Mouse (Mus musculus): ENCODE results near the gene Kdr. TPM values are rescaled to one million over a fixed set of nuclear protein-coding genes. Genes with fewer than 3 reads are reported as not detected.

Gene Kdr
- 6.7 and 7.1 TPM in 2 replicates for polyA plus RNA-seq (2012; rRNA removed)

GRCm38 (mm10) chr5:75978374-75979100 is at the start of gene Kdr:
Gene Kdr, minus strand, starts transcription at chr5:75978458.
- no peak for TF ChIP-seq CTCF (IDR thresholded peaks at IDR 0.05; ENCODE audit: borderline replicate concordance, insufficient read depth, low read depth, low read length)
- TF ChIP-seq POLR2A (IDR thresholded peaks at IDR 0.05; ENCODE audit: borderline replicate concordance, insufficient read depth, low read length), result no peak
- H3K27ac ChIP-seq (ENCODE audit: insufficient read depth, low read length), result no peak within 1 kb of the TSS
- peak; percentile 5 to 27 for DNase-seq
- H3K4me1 ChIP-seq (ENCODE audit: control insufficient read depth, insufficient read depth, low read length), result no peaks in the 10 kb centered on the region
- 2% methylated on average over 37 of the region's 37 CpGs for WGBS
- H3K4me3 ChIP-seq (replicated peaks; ENCODE audit: insufficient read depth, low read depth, low read length), result peak within 1 kb of the TSS; percentile 47
- H3K27me3 ChIP-seq (ENCODE audit: control insufficient read depth, insufficient read depth, low read length), result no peaks in the 10 kb centered on the region; the same call in 1 of the 2 replicates

GRCm38 (mm10) chr5:76026805-76027204 is 48.5 kb upstream of the Kdr start:
- WGBS, result 70% methylated on average over 6 of the region's 6 CpGs
- Histone ChIP-seq H3K4me1 (ENCODE audit: control insufficient read depth, insufficient read depth, low read length) (no peaks in the 10 kb centered on the region), H3K27me3 (ENCODE audit: control insufficient read depth, insufficient read depth, low read length) (no peaks in the 10 kb centered on the region; the same call in 1 of the 2 replicates), H3K27ac (ENCODE audit: insufficient read depth, low read length) (no peak overlapping the region), H3K4me3 (replicated peaks; ENCODE audit: insufficient read depth, low read depth, low read length) (no peak overlapping the region)
- DNase-seq, result no peak
- no peak for TF ChIP-seq POLR2A (IDR thresholded peaks at IDR 0.05; ENCODE audit: borderline replicate concordance, insufficient read depth, low read length)
- TF ChIP-seq CTCF (IDR thresholded peaks at IDR 0.05; ENCODE audit: borderline replicate concordance, insufficient read depth, low read depth, low read length), result no peak

GRCm38 (mm10) chr5:76025996-76026665 is 47.9 kb upstream of the Kdr start:
- H3K27me3 ChIP-seq (ENCODE audit: control insufficient read depth, insufficient read depth, low read length), result no peaks in the 10 kb centered on the region; the same call in 1 of the 2 replicates
- DNase-seq, result peak; percentile 20 to 23
- no peaks in the 10 kb centered on the region for H3K4me1 ChIP-seq (ENCODE audit: control insufficient read depth, insufficient read depth, low read length)
- no peak overlapping the region for H3K4me3 ChIP-seq (replicated peaks; ENCODE audit: insufficient read depth, low read depth, low read length)
- 62% methylated on average over 4 of the region's 4 CpGs for WGBS
- H3K27ac ChIP-seq (ENCODE audit: insufficient read depth, low read length), result no peak overlapping the region
- TF ChIP-seq CTCF (IDR thresholded peaks at IDR 0.05; ENCODE audit: borderline replicate concordance, insufficient read depth, low read depth, low read length) (peak; percentile 62), POLR2A (IDR thresholded peaks at IDR 0.05; ENCODE audit: borderline replicate concordance, insufficient read depth, low read length) (no peak)

GRCm38 (mm10) chr5:76023011-76023773 is 44.9 kb upstream of the Kdr start:
- 88% methylated on average over 14 of the region's 14 CpGs for WGBS
- no peak for TF ChIP-seq CTCF (IDR thresholded peaks at IDR 0.05; ENCODE audit: borderline replicate concordance, insufficient read depth, low read depth, low read length)

GRCm38 (mm10) chr5:76022436-76022835 is 44.2 kb upstream of the Kdr start:
- H3K4me3 ChIP-seq (replicated peaks; ENCODE audit: insufficient read depth, low read depth, low read length), result no peak overlapping the region
- H3K4me1 ChIP-seq (ENCODE audit: control insufficient read depth, insufficient read depth, low read length), result no peaks in the 10 kb centered on the region
- H3K27ac ChIP-seq (ENCODE audit: insufficient read depth, low read length), result no peak overlapping the region
- no peaks in the 10 kb centered on the region; the same call in 1 of the 2 replicates for H3K27me3 ChIP-seq (ENCODE audit: control insufficient read depth, insufficient read depth, low read length)
- TF ChIP-seq POLR2A (IDR thresholded peaks at IDR 0.05; ENCODE audit: borderline replicate concordance, insufficient read depth, low read length), result no peak
- TF ChIP-seq CTCF (IDR thresholded peaks at IDR 0.05; ENCODE audit: borderline replicate concordance, insufficient read depth, low read depth, low read length), result no peak
- no peak for DNase-seq
- 87% methylated on average over 6 of the region's 6 CpGs for WGBS

More at GRCm38 (mm10) chr5:76023011-76023773, 44.9 kb upstream of the Kdr start:
- Histone ChIP-seq H3K4me3 (replicated peaks; ENCODE audit: insufficient read depth, low read depth, low read length) (no peak overlapping the region), H3K27me3 (ENCODE audit: control insufficient read depth, insufficient read depth, low read length) (no peaks in the 10 kb centered on the region; the same call in 1 of the 2 replicates), H3K4me1 (ENCODE audit: control insufficient read depth, insufficient read depth, low read length) (no peaks in the 10 kb centered on the region), H3K27ac (ENCODE audit: insufficient read depth, low read length) (no peak overlapping the region)
- DNase-seq, result no peak

- Histone ChIP-seq H3K27ac (ENCODE audit: insufficient read depth, low read length) (no peak overlapping the region), H3K4me3 (replicated peaks; ENCODE audit: insufficient read depth, low read depth, low read length) (no peak overlapping the region), H3K27me3 (ENCODE audit: control insufficient read depth, insufficient read depth, low read length) (no peaks in the 10 kb centered on the region), H3K4me1 (ENCODE audit: control insufficient read depth, insufficient read depth, low read length) (no peaks in the 10 kb centered on the region)
- TF ChIP-seq CTCF (IDR thresholded peaks at IDR 0.05; ENCODE audit: borderline replicate concordance, insufficient read depth, low read depth, low read length) (no peak), POLR2A (IDR thresholded peaks at IDR 0.05; ENCODE audit: borderline replicate concordance, insufficient read depth, low read length) (no peak)
- DNase-seq, result no peak
- WGBS, result 89% methylated on average over 5 of the region's 5 CpGs
Measured at GRCm38 (mm10) chr5:76018321-76018720, 40.1 kb upstream of the Kdr start.

GRCm38 (mm10) chr5:76016086-76016485 is 37.8 kb upstream of the Kdr start:
- Histone ChIP-seq H3K4me3 (replicated peaks; ENCODE audit: insufficient read depth, low read depth, low read length) (no peak overlapping the region), H3K27ac (ENCODE audit: insufficient read depth, low read length) (no peak overlapping the region), H3K27me3 (ENCODE audit: control insufficient read depth, insufficient read depth, low read length) (no peaks in the 10 kb centered on the region), H3K4me1 (ENCODE audit: control insufficient read depth, insufficient read depth, low read length) (no peaks in the 10 kb centered on the region)
- DNase-seq, result no peak
- WGBS, result 82% methylated on average over 8 of the region's 8 CpGs
- TF ChIP-seq POLR2A (IDR thresholded peaks at IDR 0.05; ENCODE audit: borderline replicate concordance, insufficient read depth, low read length) (no peak), CTCF (IDR thresholded peaks at IDR 0.05; ENCODE audit: borderline replicate concordance, insufficient read depth, low read depth, low read length) (no peak)

All from cerebellum, adult 2 months (tissue).